Mouse (Mus musculus) lung, adult 18-20 months (tissue): ENCODE data around the gene Camk1d.

Experiments
- DNase-seq, 2 experiments: peaks; one replicate each; pipeline ENCODE4 v3.0.0; 2022; ENCODE audit warnings: mixed read lengths in 2 of 2

Camk1d gene

GRCm38 (mm10) chr2:5656326-5656725 lies 58.0 kb downstream of the Camk1d start:
- no peak for DNase-seq

- DNase-seq = no peak
These were observed 62.2 kb downstream of the Camk1d start for GRCm38 (mm10) chr2:5652071-5652470.

- no peak for DNase-seq
These were observed 62.9 kb downstream of the Camk1d start for GRCm38 (mm10) chr2:5651285-5651870.

GRCm38 (mm10) chr2:5649226-5649625 lies 65.1 kb downstream of the Camk1d start:
- DNase-seq = no peak

DNA sequence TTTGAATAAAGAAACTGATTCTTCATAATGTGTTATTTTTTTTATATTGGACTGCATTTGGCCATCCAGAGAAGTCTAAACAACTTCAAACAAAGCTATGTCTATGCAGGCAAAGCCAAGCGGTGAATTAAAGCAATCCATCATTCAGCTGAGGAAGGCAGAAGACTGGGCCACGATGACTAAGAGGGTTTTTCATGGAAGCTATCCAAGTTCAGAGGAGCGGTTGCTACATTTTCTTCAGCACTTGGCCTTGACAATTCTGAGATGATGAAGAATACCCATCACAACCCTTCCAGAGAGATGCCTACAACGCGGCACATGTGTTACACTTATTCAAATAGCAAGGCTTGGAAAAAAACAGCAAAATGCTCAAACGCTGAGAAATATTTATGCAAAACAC lies 65.6 kb downstream of the Camk1d start:
- DNase-seq = no peak

GRCm38 (mm10) chr2:5646322-5646721 lies 68.0 kb downstream of the Camk1d start:
- DNase-seq = no peak

GRCm38 (mm10) chr2:5645584-5645983 lies 68.7 kb downstream of the Camk1d start:
- no peak for DNase-seq

DNA sequence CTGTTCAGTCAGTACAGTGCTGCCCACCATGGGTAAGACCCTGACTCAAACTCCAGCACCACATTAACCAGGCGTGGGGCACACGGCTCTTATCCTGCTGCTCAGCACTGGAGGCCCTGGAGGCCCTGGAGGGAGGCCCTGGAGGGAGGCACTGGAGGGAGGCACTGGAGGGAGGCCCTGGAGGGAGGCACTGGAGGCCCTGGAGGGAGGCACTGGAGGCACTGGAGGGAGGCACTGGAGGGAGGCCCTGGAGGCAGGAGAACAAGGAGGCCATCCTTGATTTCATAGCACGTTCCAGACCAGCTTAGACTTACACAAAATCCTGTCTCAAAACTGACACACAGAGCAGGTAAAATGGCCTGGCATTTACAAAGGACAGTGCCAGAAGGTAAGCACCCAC lies 70.4 kb downstream of the Camk1d start:
- no peak for DNase-seq

DNA sequence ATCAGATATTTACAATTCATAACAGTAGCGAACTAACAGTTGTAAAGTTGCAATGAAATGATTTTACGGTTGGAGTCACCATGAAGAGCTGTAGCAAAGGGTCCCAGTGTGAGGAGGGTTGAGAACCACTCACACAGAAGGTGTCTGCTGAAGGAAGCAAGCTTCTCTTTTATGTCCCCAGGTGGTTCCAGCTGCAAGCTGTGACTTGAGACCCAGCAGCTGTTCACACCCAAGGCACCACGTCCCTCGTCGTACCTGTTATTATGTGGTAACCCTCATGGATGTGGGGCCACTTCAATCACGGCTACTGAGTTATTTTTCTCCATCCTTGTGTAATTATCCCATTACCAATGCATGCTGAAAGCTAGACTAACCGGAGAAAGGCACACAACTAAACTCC lies 71.1 kb downstream of the Camk1d start:
- no peak for DNase-seq

- DNase-seq = no peak
These were observed 71.7 kb downstream of the Camk1d start for GRCm38 (mm10) chr2:5642624-5643023.

- no peak for DNase-seq
These were observed 72.6 kb downstream of the Camk1d start for GRCm38 (mm10) chr2:5641678-5642077.

GRCm38 (mm10) chr2:5640586-5640985 lies 73.7 kb downstream of the Camk1d start:
- DNase-seq = no peak

GRCm38 (mm10) chr2:5636801-5637742 lies 77.2 kb downstream of the Camk1d start:
- no peak for DNase-seq

DNA sequence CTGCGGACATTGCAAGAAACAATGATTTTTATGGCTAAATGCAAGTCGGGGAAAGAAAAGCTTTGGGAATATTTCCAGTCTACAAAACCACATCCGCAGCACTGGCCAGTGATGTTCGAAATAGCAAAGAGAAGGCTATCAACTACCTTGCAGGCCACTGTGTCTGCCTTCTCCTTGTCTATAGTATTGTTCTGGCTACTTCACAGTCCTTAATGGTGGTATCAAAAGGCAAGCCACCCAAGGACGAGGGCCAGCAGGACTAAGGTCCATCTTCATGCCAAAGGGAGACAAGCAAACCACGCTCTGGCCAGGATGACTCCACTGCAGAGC lies 82.0 kb downstream of the Camk1d start:
- DNase-seq = no peak

- no peak for DNase-seq
These were observed 82.5 kb downstream of the Camk1d start for GRCm38 (mm10) chr2:5631676-5632354.

GRCm38 (mm10) chr2:5630710-5631109 lies 83.6 kb downstream of the Camk1d start:
- no peak for DNase-seq

DNA sequence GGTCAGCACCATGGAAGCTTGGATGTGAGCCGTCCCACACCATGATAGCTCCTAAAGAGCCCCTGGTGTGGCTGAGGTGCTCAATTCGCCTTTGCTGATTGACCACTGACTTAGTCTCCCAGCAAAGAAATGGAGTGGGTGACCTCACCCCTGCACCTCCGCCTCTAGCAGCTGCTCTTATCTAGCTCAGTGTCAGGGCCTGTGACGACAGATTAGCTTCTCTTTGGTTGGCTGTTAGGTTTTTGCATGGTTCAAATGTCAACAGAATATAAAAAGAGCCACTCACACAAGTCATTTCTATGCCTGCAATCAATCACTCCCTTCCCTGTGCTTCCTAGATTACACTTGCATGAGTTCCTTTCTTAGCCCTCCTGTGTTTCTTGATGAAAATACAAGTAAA lies 89.9 kb downstream of the Camk1d start:
- no peak for DNase-seq

- DNase-seq = no peak
These were observed 95.9 kb downstream of the Camk1d start for GRCm38 (mm10) chr2:5618361-5618896.

- DNase-seq = peak in 1 of 2 experiments; percentile 14
These were observed 99.4 kb downstream of the Camk1d start for GRCm38 (mm10) chr2:5614896-5615295.

DNA sequence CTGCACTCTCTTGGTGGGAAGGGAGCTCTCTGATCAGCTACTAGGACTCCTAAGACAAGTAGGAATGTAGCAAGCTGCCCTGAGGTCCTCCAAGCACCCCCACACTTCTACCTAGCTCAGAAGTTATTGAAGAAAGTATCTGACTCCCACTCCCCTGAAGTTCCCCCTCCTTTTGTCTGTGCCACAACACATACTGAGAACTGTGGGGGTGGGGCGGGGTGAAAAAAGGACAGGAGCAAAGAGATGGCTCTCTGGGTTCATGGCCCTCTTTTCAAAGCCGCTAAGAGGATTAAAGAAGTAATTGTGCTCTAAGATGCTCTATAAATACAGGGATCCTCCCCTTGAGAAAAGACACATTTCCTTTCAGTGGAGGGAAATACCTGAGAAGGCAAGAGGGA lies 100.0 kb downstream of the Camk1d start:
- no peak for DNase-seq

DNA sequence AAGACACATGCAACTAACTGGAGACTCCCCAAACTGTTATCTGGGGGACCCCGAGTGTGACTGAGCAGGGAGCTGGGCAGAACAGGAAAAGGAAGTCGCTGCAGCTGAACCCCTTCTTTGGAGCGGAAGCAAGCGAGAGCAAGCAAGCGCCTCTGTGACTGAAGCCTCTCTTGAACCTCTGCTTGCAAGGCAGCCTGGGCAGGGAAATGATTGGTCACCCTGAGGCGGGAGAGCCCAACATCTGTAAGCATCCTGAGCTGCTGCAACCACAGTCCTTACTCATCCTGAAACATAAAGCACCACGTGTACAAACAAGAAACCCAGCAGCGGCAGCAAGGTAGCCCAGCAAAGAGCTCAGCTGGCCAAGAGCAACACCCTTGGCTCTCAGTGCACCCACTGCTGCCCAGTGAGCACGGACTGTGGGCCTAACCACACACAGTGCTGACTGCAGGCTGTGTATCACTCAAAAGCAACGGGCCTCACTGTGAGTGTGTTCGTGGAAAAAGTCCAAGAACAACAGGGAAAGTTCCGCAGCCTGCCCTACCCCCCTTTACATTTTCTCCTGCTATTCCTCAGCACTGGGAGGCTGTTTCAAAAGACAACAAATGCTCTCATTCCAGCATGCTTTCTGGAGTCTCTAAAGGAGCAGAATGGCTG lies 100.5 kb downstream of the Camk1d start:
- DNase-seq = no peak

DNA sequence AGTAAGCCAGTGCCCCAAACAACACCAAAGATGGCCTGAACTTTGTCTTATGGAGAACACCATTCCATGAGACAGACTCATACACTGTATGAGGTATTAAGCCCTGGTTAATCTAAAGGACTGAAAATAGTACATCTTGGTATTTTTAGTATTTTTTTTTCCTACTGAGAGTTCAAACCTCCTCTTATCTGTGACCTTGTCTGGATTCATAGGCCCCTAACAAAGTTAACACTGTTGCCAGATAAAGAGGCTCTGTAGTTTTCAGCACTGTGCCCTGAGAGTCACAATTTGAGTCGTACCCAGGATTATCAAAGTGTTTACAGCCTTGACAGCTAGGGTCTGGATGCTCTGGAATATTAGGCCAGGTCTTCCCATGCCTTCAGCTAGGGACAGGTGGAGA lies 102.7 kb downstream of the Camk1d start:
- DNase-seq = no peak

DNA sequence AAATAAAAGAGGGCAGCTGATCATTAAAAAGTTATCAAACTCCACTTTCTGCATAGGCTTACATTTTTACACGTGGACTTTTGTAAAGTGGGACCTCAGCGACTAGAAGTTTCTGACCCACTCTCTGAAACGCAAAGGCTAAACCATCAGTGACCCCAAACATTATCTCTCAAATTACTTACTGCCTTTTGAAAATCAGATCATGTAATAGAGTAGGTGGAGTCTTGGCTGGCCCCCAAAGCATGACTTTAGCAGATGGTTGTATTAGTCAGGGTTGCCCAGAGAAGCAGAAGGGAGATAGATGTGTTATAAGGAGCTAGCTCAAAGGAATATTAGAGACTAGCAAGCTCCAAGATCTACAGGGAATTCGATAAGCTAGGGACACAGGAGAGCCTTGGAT lies 103.8 kb downstream of the Camk1d start:
- DNase-seq = no peak
